Comparison of ENCODE assay signal across 36 mouse cellular contexts in the genomic region with DNA sequence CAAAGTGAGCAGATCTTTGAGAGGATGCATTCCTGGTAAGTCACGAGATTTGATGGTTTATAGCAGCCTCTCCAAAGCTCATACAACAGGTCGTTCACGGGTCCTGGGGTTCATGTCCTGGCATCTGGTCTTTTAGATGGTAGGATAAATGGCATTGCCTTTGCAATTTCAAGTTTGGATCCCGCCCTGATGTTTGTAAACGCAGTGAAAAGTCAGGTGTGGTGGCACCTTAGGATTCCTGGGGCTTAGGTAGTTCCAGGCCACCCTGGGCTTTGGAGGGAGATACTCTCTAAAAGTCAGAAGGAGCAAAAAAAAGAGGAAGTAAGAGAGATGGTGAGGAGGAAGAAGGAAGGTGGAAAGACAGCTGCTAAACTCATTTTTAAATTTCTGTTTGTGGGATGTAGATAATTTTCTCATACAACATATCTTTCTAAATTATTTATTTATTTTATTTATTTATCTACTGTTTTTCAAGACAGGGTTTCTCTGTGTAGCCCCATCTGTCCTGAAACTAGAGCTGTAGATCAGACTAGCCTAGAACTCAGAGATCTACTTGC. TPM values are rescaled to one million over a fixed set of nuclear protein-coding genes. Genes with fewer than 3 reads are reported as not detected.
"Had no signal": no experiment of that assay in that cellular context is flagged by ENCODE, and none has a peak within 500 bp of the region (broad histone marks: within the 10 kb centered on the region; RNA-seq: fewer than 3 reads in every experiment).

No protein-coding gene starts in this region.

- H3K9me3 ChIP-seq: heart, embryonic 12.5 days; heart, embryonic 13.5 days; heart, embryonic 15.5 days; hindbrain, embryonic 10.5 days; hindbrain, embryonic 12.5 days; hindbrain, embryonic 13.5 days; hindbrain, embryonic 15.5 days; intestine, embryonic 15.5 days; kidney, embryonic 15.5 days had no signal

- ATAC-seq: hindbrain, embryonic 16.5 days; hindbrain, postnatal 0 days; inflammation-experienced regulatory T-cells, adult 6 months; intestine, embryonic 15.5 days; intestine, embryonic 16.5 days; intestine, postnatal 0 days had no signal

- H3K27ac ChIP-seq: heart, embryonic 13.5 days; heart, embryonic 15.5 days; hindbrain, embryonic 10.5 days; hindbrain, embryonic 12.5 days; hindbrain, embryonic 13.5 days; hindbrain, embryonic 14.5 days; hindbrain, embryonic 15.5 days; hindbrain, postnatal 0 days; intestine, embryonic 15.5 days; kidney, embryonic 15.5 days; kidney, postnatal 0 days; layer of hippocampus, adult 2 months; left cerebral cortex, adult 2 months had no signal

- H3K4me3 ChIP-seq: heart, embryonic 12.5 days; heart, embryonic 13.5 days; heart, embryonic 15.5 days; hindbrain, embryonic 10.5 days; hindbrain, embryonic 12.5 days; hindbrain, embryonic 13.5 days; hindbrain, embryonic 15.5 days; intestine, embryonic 15.5 days; kidney, embryonic 15.5 days; layer of hippocampus, adult 2 months; left cerebral cortex, adult 2 months had no signal

- H3K36me3 ChIP-seq: heart, embryonic 12.5 days; heart, embryonic 13.5 days; heart, embryonic 15.5 days; hindbrain, embryonic 10.5 days; hindbrain, embryonic 12.5 days; hindbrain, embryonic 13.5 days; hindbrain, embryonic 15.5 days; intestine, embryonic 15.5 days; kidney, embryonic 15.5 days had no signal

- H3K9ac ChIP-seq: heart, embryonic 12.5 days; heart, embryonic 13.5 days; heart, embryonic 15.5 days; hindbrain, embryonic 12.5 days; hindbrain, embryonic 13.5 days; hindbrain, embryonic 14.5 days; hindbrain, embryonic 15.5 days; intestine, embryonic 15.5 days; kidney, embryonic 15.5 days had no signal

- H3K4me2 ChIP-seq: heart, embryonic 12.5 days; heart, embryonic 13.5 days; heart, embryonic 15.5 days; hindbrain, embryonic 12.5 days; hindbrain, embryonic 13.5 days; hindbrain, embryonic 14.5 days; hindbrain, embryonic 15.5 days; intestine, embryonic 15.5 days; kidney, embryonic 15.5 days had no signal

- DNase-seq: heart, postnatal 10 days; heart, postnatal 14 days; heart, postnatal 36 days; heart, postnatal 4 days; kidney, adult 11 months; kidney, adult 18-20 months; kidney, adult 2 months; kidney, adult 8-10 months; kidney, adult 9 months; kidney, postnatal 10 days; kidney, postnatal 14 days; kidney, postnatal 25 days; kidney, postnatal 36 days; kidney, postnatal 4 days; layer of hippocampus, adult 9-11 months; layer of hippocampus, postnatal 36 days had no signal

- H3K27me3 ChIP-seq: heart, embryonic 12.5 days; heart, embryonic 13.5 days; heart, embryonic 15.5 days; hindbrain, embryonic 12.5 days; hindbrain, embryonic 13.5 days; hindbrain, embryonic 15.5 days; intestine, embryonic 15.5 days; kidney, embryonic 15.5 days had no signal

RNA-seq across cellular contexts. Expression of a gene that starts 56.3 kb away (rescaled TPM):
- total RNA-seq: heart, postnatal 10 days; heart, postnatal 14 days; heart, postnatal 25 days; heart, postnatal 36 days; heart, postnatal 4 days had no signal
- polyA plus RNA-seq: intestine, postnatal 0 days; kidney, adult 2 months; large intestine, adult 2 months had no signal
